Mouse (Mus musculus) liver, adult 2 months (tissue): ENCODE results near the gene Csnk2b. TPM values are rescaled to one million over a fixed set of nuclear protein-coding genes. Genes with fewer than 3 reads are reported as not detected.

Source experiments
- DNase-seq: peaks from one replicate; pipeline ENCODE4 v3.0.0-alpha.2; 2011; ENCODE audit warnings: low read depth, low spot score; ENCODE audit errors: extremely low read depth
- H3K27ac ChIP-seq: fragments of 200-500 bp; replicated peaks from 2 replicates; pipeline ENCODE4 v1.5.1; 2012; ENCODE audit warnings: low read depth, mild to moderate bottlenecking, control low read depth, inconsistent platforms, low read length; ENCODE audit not compliant: insufficient read depth
- H3K27me3 ChIP-seq: fragments of 200-500 bp; 2 replicates; pipeline ENCODE4 v1.6.1; 2012; ENCODE audit warnings: mild to moderate bottlenecking, moderate library complexity, low read length, inconsistent platforms; ENCODE audit not compliant: control insufficient read depth, insufficient read depth
- H3K36me3 ChIP-seq: fragments of 200-500 bp; 2 replicates; pipeline ENCODE4 v1.6.1; 2012; ENCODE audit warnings: low read length, inconsistent platforms; ENCODE audit not compliant: control insufficient read depth, insufficient read depth
- H3K4me1 ChIP-seq: fragments of 200-500 bp; 2 replicates; pipeline ENCODE4 v1.6.1; 2011; ENCODE audit warnings: low read length; ENCODE audit not compliant: control insufficient read depth, insufficient read depth
- H3K4me3 ChIP-seq: fragments of 200-500 bp; 2 replicates; pipeline ENCODE4 v1.5.1; 2011; ENCODE audit warnings: low read depth, mild to moderate bottlenecking, control low read depth, low read length, moderate library complexity; ENCODE audit not compliant: insufficient read depth
- H3K79me2 ChIP-seq: fragments of 200-500 bp; 2 replicates; pipeline ENCODE4 v1.6.1; 2012; ENCODE audit warnings: inconsistent platforms, mild to moderate bottlenecking, low read length, moderate library complexity; ENCODE audit not compliant: control insufficient read depth, insufficient read depth
- H3K9ac ChIP-seq: fragments of 200-500 bp; 2 replicates; pipeline ENCODE4 v1.6.1; 2012; ENCODE audit warnings: low read depth, mild to moderate bottlenecking, control low read depth, inconsistent platforms, low read length
- CTCF ChIP-seq: fragments of 200-500 bp; IDR thresholded peaks from 2 replicates; pipeline ENCODE4 v1.5.1; 2011; ENCODE audit warnings: low read depth, low read length, control low read depth
- POLR2A ChIP-seq: fragments of 200-500 bp; IDR thresholded peaks from 2 replicates; pipeline ENCODE4 v1.6.1; 2011; ENCODE audit warnings: low read length, control low read depth; ENCODE audit not compliant: insufficient read depth; ENCODE audit errors: extremely low read depth
- WGBS: fragments of 180-500 bp; shearing (Covaris S2); methylation state at CpG from one replicate; pipeline ENCODE4 v1.1.7; 2018; 5-methylcytosine and 5-hydroxymethylcytosine counted together
- polyA plus RNA-seq: library from polyadenylated mRNA; depleted of rRNA; stranded (reverse); fragments of >200 nt; gene quantifications from 2 replicates; pipeline ENCODE4 v1.2.3, GENCODE M21; 2012
- total RNA-seq: library from RNA; depleted of rRNA; stranded (reverse); fragments of >200 nt; gene quantifications from 2 replicates; pipeline ENCODE4 v1.2.3, GENCODE M21; 2014

Gene Csnk2b
- total and polyA plus RNA-seq, 2 experiments, result 60.9 to 228 TPM

DNA sequence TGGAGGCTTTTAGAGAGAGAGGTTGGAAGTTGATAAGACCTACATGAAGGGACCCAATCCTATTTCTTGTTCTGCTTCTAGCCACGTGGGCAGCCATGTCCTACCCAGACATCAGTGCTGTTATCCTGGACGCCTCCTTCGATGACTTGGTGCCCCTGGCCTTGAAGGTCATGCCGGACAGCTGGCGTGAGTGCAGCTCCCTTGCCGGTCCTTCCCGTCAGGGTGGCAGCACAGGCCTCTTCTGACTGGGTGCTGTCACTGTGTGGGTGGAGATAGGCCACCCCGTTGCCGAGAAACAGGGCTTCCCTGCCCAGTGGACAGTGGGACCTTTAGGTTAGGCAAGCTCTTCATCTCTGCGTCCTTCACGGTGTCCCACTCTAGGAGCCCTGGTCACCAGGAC is 20.7 kb downstream of the Csnk2b start:
- H3K4me1 ChIP-seq, result peaks cover 7% of the 10 kb centered on the region; the same call in 1 of the 2 replicates
- no peaks in the 10 kb centered on the region for H3K79me2 ChIP-seq
- no peak for TF ChIP-seq POLR2A
- TF ChIP-seq CTCF, result no peak
- no peak for DNase-seq
- H3K27ac ChIP-seq, result no peak overlapping the region
- no peak overlapping the region for H3K9ac ChIP-seq
- H3K4me3 ChIP-seq, result no peak overlapping the region
- WGBS, result 86% methylated on average over 11 of the region's 11 CpGs
- H3K36me3 ChIP-seq, result peaks cover 9% of the 10 kb centered on the region
- no peaks in the 10 kb centered on the region for H3K27me3 ChIP-seq

DNA sequence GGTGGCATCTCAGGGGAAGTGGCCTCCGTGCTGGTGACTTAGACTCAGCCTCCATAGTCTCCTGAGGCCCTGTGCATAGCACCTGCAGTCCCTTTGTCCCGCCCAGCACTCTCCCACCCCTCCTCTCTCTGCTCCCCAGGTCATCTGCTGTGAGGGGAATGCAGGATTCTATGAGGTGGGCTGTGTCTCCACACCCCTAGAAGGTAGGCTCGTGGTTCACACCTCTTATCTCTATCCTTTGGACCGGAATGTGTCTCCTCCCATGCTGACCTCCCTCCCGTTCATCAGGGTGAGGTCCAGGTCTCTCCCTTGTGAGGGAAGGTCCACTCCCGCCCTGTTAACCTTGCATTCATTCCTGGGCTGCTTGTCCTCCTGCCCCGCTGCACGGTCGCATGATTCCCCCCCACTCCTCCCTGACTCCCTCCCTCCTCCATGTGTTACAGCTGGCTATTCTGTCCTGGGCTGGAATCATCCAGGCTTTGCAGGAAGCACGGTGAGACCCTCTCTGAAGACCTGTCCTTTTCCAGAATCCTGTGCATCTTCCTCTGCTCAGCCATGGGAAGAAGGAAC is 21.6 kb downstream of the Csnk2b start:
- H3K27me3 ChIP-seq, result no peaks in the 10 kb centered on the region
- peaks cover 9% of the 10 kb centered on the region for H3K36me3 ChIP-seq
- H3K79me2 ChIP-seq, result no peaks in the 10 kb centered on the region
- H3K27ac ChIP-seq, result no peak overlapping the region
- WGBS, result 83% methylated on average over 10 of the region's 10 CpGs
- TF ChIP-seq CTCF (no peak), POLR2A (no peak)
- H3K4me1 ChIP-seq, result peaks cover 7% of the 10 kb centered on the region; the same call in 1 of the 2 replicates
- H3K9ac ChIP-seq, result no peak overlapping the region
- no peak for DNase-seq
- H3K4me3 ChIP-seq, result no peak overlapping the region

- WGBS, result 94% methylated on average over 12 of the region's 12 CpGs
- no peak overlapping the region for H3K27ac ChIP-seq
- H3K4me3 ChIP-seq, result no peak overlapping the region
- TF ChIP-seq CTCF, result no peak
- TF ChIP-seq POLR2A, result no peak
- H3K27me3 ChIP-seq, result no peaks in the 10 kb centered on the region
- no peak for DNase-seq
- H3K4me1 ChIP-seq, result no peaks in the 10 kb centered on the region
- no peak overlapping the region for H3K9ac ChIP-seq
- peaks cover 5% of the 10 kb centered on the region for H3K36me3 ChIP-seq
- no peaks in the 10 kb centered on the region for H3K79me2 ChIP-seq
Measured at GRCm38 (mm10) chr17:35097164-35097655, 24.6 kb downstream of the Csnk2b start.

GRCm38 (mm10) chr17:35096597-35096996 is 25.3 kb downstream of the Csnk2b start:
- Histone ChIP-seq H3K27ac (no peak overlapping the region), H3K27me3 (no peaks in the 10 kb centered on the region), H3K36me3 (peaks cover 6% of the 10 kb centered on the region), H3K9ac (no peak overlapping the region), H3K4me3 (no peak overlapping the region), H3K4me1 (no peaks in the 10 kb centered on the region), H3K79me2 (peaks cover 4% of the 10 kb centered on the region; the same call in 1 of the 2 replicates)
- 96% methylated on average over 12 of the region's 12 CpGs for WGBS
- no peak for DNase-seq
- no peak for TF ChIP-seq CTCF
- no peak for TF ChIP-seq POLR2A

GRCm38 (mm10) chr17:35094475-35095365 is 27.1 kb downstream of the Csnk2b start:
- Histone ChIP-seq H3K4me1 (peaks cover 4% of the 10 kb centered on the region; the same call in 1 of the 2 replicates), H3K79me2 (peaks cover 4% of the 10 kb centered on the region), H3K9ac (no peak overlapping the region), H3K27me3 (no peaks in the 10 kb centered on the region), H3K4me3 (no peak overlapping the region), H3K36me3 (peaks cover 3% of the 10 kb centered on the region; the same call in 1 of the 2 replicates), H3K27ac (no peak overlapping the region)
- no peak for DNase-seq
- 87% methylated on average over 15 of the region's 15 CpGs for whole genome bisulfite sequencing
- TF ChIP-seq POLR2A (no peak), CTCF (no peak)
